Mouse (Mus musculus): ENCODE results near the gene Wfikkn2. TPM values are rescaled to one million over a fixed set of nuclear protein-coding genes. Genes with fewer than 3 reads are reported as not detected.
A peak's percentile ranks its signal among the peaks of the same experiment; 100 is the strongest.

Gene Wfikkn2
- polyA plus RNA-seq, 1 experiment = 0.04 TPM

GRCm38 (mm10) chr11:94255733-94256132, 9.9 kb upstream of the Wfikkn2 start:
- TF ChIP-seq USF1 (IDR thresholded peaks at IDR 0.05; ENCODE audit: low read depth) (no peak), MYOG (IDR thresholded peaks at IDR 0.05; ENCODE audit: control insufficient read depth, extremely low read depth, insufficient read length) (no peak), CEBPB (IDR thresholded peaks at IDR 0.05; ENCODE audit: low read depth) (no peak), MYOD1 (IDR thresholded peaks at IDR 0.05; ENCODE audit: control insufficient read depth, insufficient read length, low read depth) (no peak), FOSL1 (IDR thresholded peaks at IDR 0.05; ENCODE audit: insufficient read depth, low read length, poor library complexity, severe bottlenecking) (no peak), MAX (IDR thresholded peaks at IDR 0.05) (no peak), CTCF (IDR thresholded peaks at IDR 0.05; ENCODE audit: control insufficient read depth, insufficient read depth, insufficient read length) (no peak)
- Histone ChIP-seq H3K27me3 (ENCODE audit: control insufficient read depth, insufficient read depth, insufficient read length) (no peaks in the 10 kb centered on the region), H3K79me2 (ENCODE audit: control insufficient read depth, insufficient read depth) (no peaks in the 10 kb centered on the region)

DNA sequence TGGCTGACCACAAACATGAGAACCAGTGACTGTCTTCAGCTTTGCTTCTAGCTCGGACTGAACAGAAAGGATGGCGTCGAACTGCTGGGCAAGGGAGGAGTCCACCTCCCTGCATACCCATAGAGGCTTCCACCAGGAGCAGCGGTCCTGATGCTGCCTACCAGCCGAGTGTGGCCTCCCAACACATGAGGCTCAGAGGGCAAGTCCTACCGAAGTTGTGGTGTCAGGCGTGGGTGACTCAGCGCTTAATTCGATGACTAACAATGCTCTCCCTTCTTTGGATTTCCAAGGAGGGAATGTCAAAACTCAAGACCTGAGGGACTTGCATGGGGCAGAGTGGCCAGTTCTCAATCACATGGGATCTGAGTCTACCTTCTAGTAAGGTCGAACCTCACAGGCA, 7.9 kb upstream of the Wfikkn2 start:
- Histone ChIP-seq H3K79me3 (ENCODE audit: low read depth) (no peaks in the 10 kb centered on the region), H3K27me3 (ENCODE audit: control insufficient read depth, insufficient read depth, insufficient read length) (no peaks in the 10 kb centered on the region), H3K36me3 (ENCODE audit: control insufficient read depth, insufficient read depth) (no peaks in the 10 kb centered on the region), H3ac (ENCODE audit: control insufficient read depth, insufficient read length, low read depth) (no peak overlapping the region), H3K4me3 (ENCODE audit: insufficient read depth, poor library complexity, severe bottlenecking) (no peak overlapping the region), H3K79me2 (ENCODE audit: control insufficient read depth, insufficient read depth) (no peaks in the 10 kb centered on the region)
- TF ChIP-seq MAX (IDR thresholded peaks at IDR 0.05) = peak; percentile 90
- no peak for TF ChIP-seq CEBPB (IDR thresholded peaks at IDR 0.05; ENCODE audit: low read depth)
- TF ChIP-seq FOSL1 (IDR thresholded peaks at IDR 0.05; ENCODE audit: insufficient read depth, low read length, poor library complexity, severe bottlenecking) = peak; percentile 90

More at GRCm38 (mm10) chr11:94255733-94256132, 9.9 kb upstream of the Wfikkn2 start:
- Histone ChIP-seq H3K4me3 (ENCODE audit: insufficient read depth, poor library complexity, severe bottlenecking) (no peak overlapping the region), H3K36me3 (ENCODE audit: control insufficient read depth, insufficient read depth) (no peaks in the 10 kb centered on the region), H3ac (ENCODE audit: control insufficient read depth, insufficient read length, low read depth) (no peak overlapping the region), H3K79me3 (ENCODE audit: low read depth) (no peaks in the 10 kb centered on the region)

DNA sequence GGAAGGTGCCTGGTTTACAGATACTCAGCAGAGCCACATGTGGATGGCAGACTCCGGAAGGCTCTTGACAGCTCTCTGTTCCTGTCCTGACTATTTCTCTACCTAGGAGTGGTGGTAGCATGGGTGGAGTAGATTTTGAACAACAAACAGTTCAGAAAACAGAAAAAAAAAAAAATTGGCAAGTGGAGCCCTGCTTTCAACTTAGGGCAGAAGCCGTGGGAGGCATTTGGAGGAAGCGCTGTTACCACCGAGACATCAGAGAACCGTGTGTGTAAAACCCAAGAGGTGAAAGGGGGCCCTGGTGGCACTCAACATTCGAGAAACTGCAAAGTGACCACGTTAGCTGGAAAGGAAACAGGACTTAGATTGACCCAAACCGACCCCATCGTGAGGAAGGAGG, 7.4 kb upstream of the Wfikkn2 start:
- H3K36me3 ChIP-seq (ENCODE audit: control insufficient read depth, insufficient read depth) = no peaks in the 10 kb centered on the region
- no peak overlapping the region for H3K4me3 ChIP-seq (ENCODE audit: insufficient read depth, poor library complexity, severe bottlenecking)
- no peak overlapping the region for H3ac ChIP-seq (ENCODE audit: control insufficient read depth, insufficient read length, low read depth)
- H3K79me2 ChIP-seq (ENCODE audit: control insufficient read depth, insufficient read depth) = no peaks in the 10 kb centered on the region
- TF ChIP-seq CTCF (IDR thresholded peaks at IDR 0.05; ENCODE audit: control insufficient read depth, insufficient read depth, insufficient read length) (no peak), MYOD1 (IDR thresholded peaks at IDR 0.05; ENCODE audit: control insufficient read depth, insufficient read length, low read depth) (no peak), MYOG (IDR thresholded peaks at IDR 0.05; ENCODE audit: control insufficient read depth, extremely low read depth, insufficient read length) (no peak), MAX (IDR thresholded peaks at IDR 0.05) (no peak), CEBPB (IDR thresholded peaks at IDR 0.05; ENCODE audit: low read depth) (no peak), USF1 (IDR thresholded peaks at IDR 0.05; ENCODE audit: low read depth) (no peak), FOSL1 (IDR thresholded peaks at IDR 0.05; ENCODE audit: insufficient read depth, low read length, poor library complexity, severe bottlenecking) (no peak)
- H3K79me3 ChIP-seq (ENCODE audit: low read depth) = no peaks in the 10 kb centered on the region
- no peaks in the 10 kb centered on the region for H3K27me3 ChIP-seq (ENCODE audit: control insufficient read depth, insufficient read depth, insufficient read length)

- H3ac ChIP-seq (ENCODE audit: control insufficient read depth, insufficient read length, low read depth) = no peak overlapping the region
- no peaks in the 10 kb centered on the region for H3K27me3 ChIP-seq (ENCODE audit: control insufficient read depth, insufficient read depth, insufficient read length)
- H3K79me2 ChIP-seq (ENCODE audit: control insufficient read depth, insufficient read depth) = no peaks in the 10 kb centered on the region
- TF ChIP-seq MAX (IDR thresholded peaks at IDR 0.05) (no peak), FOSL1 (IDR thresholded peaks at IDR 0.05; ENCODE audit: insufficient read depth, low read length, poor library complexity, severe bottlenecking) (no peak), USF1 (IDR thresholded peaks at IDR 0.05; ENCODE audit: low read depth) (no peak), CTCF (IDR thresholded peaks at IDR 0.05; ENCODE audit: control insufficient read depth, insufficient read depth, insufficient read length) (no peak)
- H3K36me3 ChIP-seq (ENCODE audit: control insufficient read depth, insufficient read depth) = no peaks in the 10 kb centered on the region
- H3K4me3 ChIP-seq (ENCODE audit: insufficient read depth, poor library complexity, severe bottlenecking) = no peak overlapping the region
- no peaks in the 10 kb centered on the region for H3K79me3 ChIP-seq (ENCODE audit: low read depth)
These were observed 920 bp upstream of the Wfikkn2 start for GRCm38 (mm10) chr11:94246789-94247061.

- Histone ChIP-seq H3K79me2 (ENCODE audit: control insufficient read depth, insufficient read depth) (no peaks in the 10 kb centered on the region), H3ac (ENCODE audit: control insufficient read depth, insufficient read length, low read depth) (no peak overlapping the region), H3K36me3 (ENCODE audit: control insufficient read depth, insufficient read depth) (no peaks in the 10 kb centered on the region), H3K4me3 (ENCODE audit: insufficient read depth, poor library complexity, severe bottlenecking) (no peak overlapping the region), H3K27me3 (ENCODE audit: control insufficient read depth, insufficient read depth, insufficient read length) (no peaks in the 10 kb centered on the region), H3K79me3 (ENCODE audit: low read depth) (no peaks in the 10 kb centered on the region)
- TF ChIP-seq CEBPB (IDR thresholded peaks at IDR 0.05; ENCODE audit: low read depth) (no peak), MYOG (IDR thresholded peaks at IDR 0.05; ENCODE audit: control insufficient read depth, extremely low read depth, insufficient read length) (no peak), MAX (IDR thresholded peaks at IDR 0.05) (no peak), USF1 (IDR thresholded peaks at IDR 0.05; ENCODE audit: low read depth) (no peak), MYOD1 (IDR thresholded peaks at IDR 0.05; ENCODE audit: control insufficient read depth, insufficient read length, low read depth) (no peak), CTCF (IDR thresholded peaks at IDR 0.05; ENCODE audit: control insufficient read depth, insufficient read depth, insufficient read length) (no peak), FOSL1 (IDR thresholded peaks at IDR 0.05; ENCODE audit: insufficient read depth, low read length, poor library complexity, severe bottlenecking) (no peak)
These were observed 1.4 kb downstream of the Wfikkn2 start for GRCm38 (mm10) chr11:94244385-94244784.

- H3K36me3 ChIP-seq (ENCODE audit: control insufficient read depth, insufficient read depth) = no peaks in the 10 kb centered on the region
- no peak overlapping the region for H3K4me3 ChIP-seq (ENCODE audit: insufficient read depth, poor library complexity, severe bottlenecking)
- no peak overlapping the region for H3ac ChIP-seq (ENCODE audit: control insufficient read depth, insufficient read length, low read depth)
- no peaks in the 10 kb centered on the region for H3K27me3 ChIP-seq (ENCODE audit: control insufficient read depth, insufficient read depth, insufficient read length)
- no peak for TF ChIP-seq USF1 (IDR thresholded peaks at IDR 0.05; ENCODE audit: low read depth)
- TF ChIP-seq CTCF (IDR thresholded peaks at IDR 0.05; ENCODE audit: control insufficient read depth, insufficient read depth, insufficient read length) = no peak
- no peak for TF ChIP-seq MYOG (IDR thresholded peaks at IDR 0.05; ENCODE audit: control insufficient read depth, extremely low read depth, insufficient read length)
- no peak for TF ChIP-seq FOSL1 (IDR thresholded peaks at IDR 0.05; ENCODE audit: insufficient read depth, low read length, poor library complexity, severe bottlenecking)
- no peak for TF ChIP-seq MYOD1 (IDR thresholded peaks at IDR 0.05; ENCODE audit: control insufficient read depth, insufficient read length, low read depth)
- TF ChIP-seq CEBPB (IDR thresholded peaks at IDR 0.05; ENCODE audit: low read depth) = no peak
- TF ChIP-seq MAX (IDR thresholded peaks at IDR 0.05) = no peak
- no peaks in the 10 kb centered on the region for H3K79me2 ChIP-seq (ENCODE audit: control insufficient read depth, insufficient read depth)
- H3K79me3 ChIP-seq (ENCODE audit: low read depth) = no peaks in the 10 kb centered on the region
These were observed 2.2 kb downstream of the Wfikkn2 start for GRCm38 (mm10) chr11:94243422-94244180.
